Mouse (Mus musculus): ENCODE results near the gene Nr0b2.

Nr0b2 gene

GRCm38 (mm10) chr4:133561622-133562021 is 8.4 kb downstream of the Nr0b2 start:
- no peak for DNase-seq (ENCODE audit: low spot score)

- peak; percentile 77 for DNase-seq (ENCODE audit: low spot score)
Observed at GRCm38 (mm10) chr4:133563123-133563571, 10.0 kb downstream of the Nr0b2 start.

GRCm38 (mm10) chr4:133567251-133567650 is 14.1 kb downstream of the Nr0b2 start:
- no peak for DNase-seq (ENCODE audit: low spot score)

GRCm38 (mm10) chr4:133569291-133570065 is 16.3 kb downstream of the Nr0b2 start:
- no peak for DNase-seq (ENCODE audit: low spot score)

GRCm38 (mm10) chr4:133570066-133570466 is 16.9 kb downstream of the Nr0b2 start:
- DNase-seq (ENCODE audit: low spot score) = peak; percentile 44

GRCm38 (mm10) chr4:133574070-133574842 is 21.1 kb downstream of the Nr0b2 start, which contains the start of gene Gpatch3:
TSS of gene Gpatch3 (plus strand) at chr4:133574745.
- peak; percentile 85 for DNase-seq (ENCODE audit: low spot score)

- no peak for DNase-seq (ENCODE audit: low spot score)
Observed at GRCm38 (mm10) chr4:133574843-133575202, 21.6 kb downstream of the Nr0b2 start.

- DNase-seq (ENCODE audit: low spot score) = no peak
Observed at GRCm38 (mm10) chr4:133577983-133578382, 24.8 kb downstream of the Nr0b2 start.

- DNase-seq (ENCODE audit: low spot score) = no peak
Observed at GRCm38 (mm10) chr4:133583690-133584058, 30.5 kb downstream of the Nr0b2 start.

- DNase-seq (ENCODE audit: low spot score) = peak; percentile 66
Observed at GRCm38 (mm10) chr4:133584059-133584951, 31.1 kb downstream of the Nr0b2 start, which contains the start of gene Gpn2. TSS of gene Gpn2 (plus strand) at chr4:133584362.

- DNase-seq (ENCODE audit: low spot score) = no peak
Observed at GRCm38 (mm10) chr4:133592570-133592969, 39.4 kb downstream of the Nr0b2 start.

GRCm38 (mm10) chr4:133595538-133595937 is 42.4 kb downstream of the Nr0b2 start:
- DNase-seq (ENCODE audit: low spot score) = no peak

GRCm38 (mm10) chr4:133596084-133596483 is 42.9 kb downstream of the Nr0b2 start:
- DNase-seq (ENCODE audit: low spot score) = no peak

GRCm38 (mm10) chr4:133598616-133599015 is 45.4 kb downstream of the Nr0b2 start:
- DNase-seq (ENCODE audit: low spot score) = no peak

- no peak for DNase-seq (ENCODE audit: low spot score)
Observed at GRCm38 (mm10) chr4:133599116-133599515, 45.9 kb downstream of the Nr0b2 start.

GRCm38 (mm10) chr4:133599571-133600073 is 46.4 kb downstream of the Nr0b2 start:
- DNase-seq (ENCODE audit: low spot score) = peak; percentile 92

GRCm38 (mm10) chr4:133600306-133600705 is 47.1 kb downstream of the Nr0b2 start:
- DNase-seq (ENCODE audit: low spot score) = no peak

GRCm38 (mm10) chr4:133601721-133602218 is 48.6 kb downstream of the Nr0b2 start, which contains the start of gene Sfn:
TSS of gene Sfn (minus strand) at chr4:133602168.
- peak; percentile 34 for DNase-seq (ENCODE audit: low spot score)

GRCm38 (mm10) chr4:133603056-133603455 is 49.9 kb downstream of the Nr0b2 start:
- DNase-seq (ENCODE audit: low spot score) = no peak

GRCm38 (mm10) chr4:133604175-133604574 is 51.0 kb downstream of the Nr0b2 start:
- DNase-seq (ENCODE audit: low spot score) = no peak

- DNase-seq (ENCODE audit: low spot score) = no peak
Observed at GRCm38 (mm10) chr4:133604856-133605255, 51.7 kb downstream of the Nr0b2 start.

- no peak for DNase-seq (ENCODE audit: low spot score)
Observed at GRCm38 (mm10) chr4:133605330-133605729, 52.2 kb downstream of the Nr0b2 start.
